18 mouse cellular contexts compared by ENCODE assay signal in genomic region chr1:64850345-64850744, GRCm38 (mm10).
"Had no signal": no experiment of that assay in that cellular context is flagged by ENCODE, and none has a peak within 500 bp of the region (broad histone marks: within the 10 kb centered on the region; RNA-seq: fewer than 3 reads in every experiment).

No protein-coding gene starts in this region.

- ATAC-seq: midbrain, embryonic 16.5 days had no signal

- H3K27ac ChIP-seq: left cerebral cortex, adult 2 months; liver, embryonic 13.5 days; neural tube, embryonic 13.5 days; stomach, embryonic 15.5 days had no signal

- H3K4me3 ChIP-seq: left cerebral cortex, adult 2 months; liver, embryonic 13.5 days; myocyte; neural tube, embryonic 13.5 days; stomach, embryonic 15.5 days had no signal

- H3K4me2 ChIP-seq: liver, embryonic 13.5 days; lung, embryonic 14.5 days; midbrain, embryonic 11.5 days; neural tube, embryonic 13.5 days; stomach, embryonic 15.5 days had no signal

- H3K9me3 ChIP-seq: liver, embryonic 13.5 days; neural tube, embryonic 13.5 days; stomach, embryonic 15.5 days had no signal

- H3K36me3 ChIP-seq: liver, embryonic 13.5 days; neural tube, embryonic 13.5 days; stomach, embryonic 15.5 days had no signal

- H3K27me3 ChIP-seq: liver, embryonic 13.5 days; neural tube, embryonic 13.5 days; stomach, embryonic 15.5 days had no signal

- H3K9ac ChIP-seq: liver, embryonic 13.5 days; lung, embryonic 14.5 days; neural tube, embryonic 13.5 days; stomach, embryonic 15.5 days had no signal

- DNase-seq: kidney, adult 18-20 months; kidney, adult 9 months; kidney, postnatal 10 days; kidney, postnatal 36 days; layer of hippocampus, postnatal 36 days; liver, embryonic 13.5 days; lung, embryonic 14.5 days; lung, postnatal 10 days; lung, postnatal 36 days; right cerebral cortex, postnatal 25 days; spleen, adult 18-20 months; thymus, postnatal 25 days had no signal
